Mouse (Mus musculus) CH12.LX (cell line): Measurements from ENCODE around the gene Bst1.

Source experiments
- CTCF ChIP-seq, 2 experiments: IDR thresholded peaks in 1 of 2; conservative IDR thresholded peaks in 1 of 2; 2 replicates each; pipeline ENCODE4 v1.5.1; 2011 to 2012; ENCODE audit warnings: low read depth in 2 of 2, low read length in 2 of 2, improper control_type of control experiment in 1 of 2, inconsistent platforms in 1 of 2, mild to moderate bottlenecking in 1 of 2, moderate library complexity in 1 of 2
- SMC3 ChIP-seq: IDR thresholded peaks from 2 replicates; pipeline ENCODE4 v1.6.1; 2011; ENCODE audit warnings: low read depth, low read length, improper control_type of control experiment

- TF ChIP-seq CTCF (conservative IDR thresholded peaks at IDR 0.05 in 1 of 2, IDR thresholded peaks at IDR 0.05 in 1 of 2; ENCODE audit: low read depth in 2 of 2, low read length in 2 of 2) (no peak), SMC3 (no peak)
These were observed 16.9 kb upstream of the Bst1 start for GRCm38 (mm10) chr5:43801798-43802197.
